Mouse (Mus musculus): ENCODE measurements around the gene Pltp. TPM values are rescaled to one million over a fixed set of nuclear protein-coding genes. Genes with fewer than 3 reads are reported as not detected.
"Not testable (repeated sequence)": the region's sequence is repeated elsewhere in the genome, so short reads cannot be mapped to it uniquely, and the experiment has no call there.

The Pltp gene
- total RNA-seq, 1 experiment from 2014 or later = 35.4 TPM

DNA sequence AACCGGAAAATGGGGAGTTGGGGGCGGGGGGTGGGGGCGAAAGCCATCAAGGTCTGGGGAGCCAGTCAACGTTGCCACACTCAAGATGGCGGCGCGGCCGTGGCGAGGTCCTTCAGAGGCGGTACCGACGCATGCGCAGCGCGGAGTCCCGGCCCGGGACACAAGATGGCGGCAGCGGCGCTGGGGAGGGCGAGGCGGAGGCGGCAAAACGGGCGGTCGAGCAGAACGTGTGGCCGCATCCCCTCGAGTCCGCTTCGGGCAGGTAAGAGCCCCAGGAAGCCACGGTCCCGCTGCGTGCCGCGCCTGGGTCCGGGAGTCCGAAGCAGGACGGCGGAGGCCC is 21.7 kb upstream of the Pltp start, which contains the start of gene Pcif1:
Gene Pcif1, plus strand, starts transcription at position 77 of the 340 bp plus-strand sequence.
- DNase-seq = peak; percentile 95

DNA sequence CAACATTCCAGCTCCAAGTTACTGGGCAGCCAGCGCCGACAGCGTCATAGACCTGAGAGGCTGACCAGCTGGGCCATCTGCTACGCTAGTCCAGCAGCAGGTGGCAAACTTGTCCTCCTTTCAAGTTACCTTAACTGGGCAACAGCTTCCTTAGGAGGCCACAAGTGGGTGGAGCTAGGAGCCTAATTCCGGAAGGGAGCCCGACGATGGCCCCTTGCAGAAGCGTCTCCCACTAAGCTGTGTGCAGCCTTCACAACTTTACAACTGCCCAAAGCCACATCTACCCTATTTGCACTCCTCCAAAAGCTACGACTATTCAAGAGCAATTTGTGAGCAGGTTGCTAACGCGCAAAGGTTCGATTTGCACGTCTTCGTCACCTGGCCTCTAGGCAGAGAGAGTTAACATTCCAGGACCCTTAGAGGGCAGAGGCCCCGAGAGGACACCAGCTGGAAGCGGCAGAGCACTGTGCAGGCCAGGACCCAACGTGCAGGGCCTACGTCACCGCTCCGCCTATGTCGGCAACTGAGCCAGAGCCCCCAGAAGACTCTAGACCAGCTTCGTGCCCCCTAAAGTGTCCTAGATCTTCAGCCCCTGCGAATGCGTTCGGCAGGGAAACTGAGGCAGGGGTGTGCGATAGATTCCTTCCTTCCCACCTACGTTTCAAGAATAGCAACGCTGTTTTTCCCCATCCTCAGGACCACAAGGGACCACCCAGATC is 21.2 kb upstream of the Pltp start:
- DNase-seq = peak; percentile 72

DNA sequence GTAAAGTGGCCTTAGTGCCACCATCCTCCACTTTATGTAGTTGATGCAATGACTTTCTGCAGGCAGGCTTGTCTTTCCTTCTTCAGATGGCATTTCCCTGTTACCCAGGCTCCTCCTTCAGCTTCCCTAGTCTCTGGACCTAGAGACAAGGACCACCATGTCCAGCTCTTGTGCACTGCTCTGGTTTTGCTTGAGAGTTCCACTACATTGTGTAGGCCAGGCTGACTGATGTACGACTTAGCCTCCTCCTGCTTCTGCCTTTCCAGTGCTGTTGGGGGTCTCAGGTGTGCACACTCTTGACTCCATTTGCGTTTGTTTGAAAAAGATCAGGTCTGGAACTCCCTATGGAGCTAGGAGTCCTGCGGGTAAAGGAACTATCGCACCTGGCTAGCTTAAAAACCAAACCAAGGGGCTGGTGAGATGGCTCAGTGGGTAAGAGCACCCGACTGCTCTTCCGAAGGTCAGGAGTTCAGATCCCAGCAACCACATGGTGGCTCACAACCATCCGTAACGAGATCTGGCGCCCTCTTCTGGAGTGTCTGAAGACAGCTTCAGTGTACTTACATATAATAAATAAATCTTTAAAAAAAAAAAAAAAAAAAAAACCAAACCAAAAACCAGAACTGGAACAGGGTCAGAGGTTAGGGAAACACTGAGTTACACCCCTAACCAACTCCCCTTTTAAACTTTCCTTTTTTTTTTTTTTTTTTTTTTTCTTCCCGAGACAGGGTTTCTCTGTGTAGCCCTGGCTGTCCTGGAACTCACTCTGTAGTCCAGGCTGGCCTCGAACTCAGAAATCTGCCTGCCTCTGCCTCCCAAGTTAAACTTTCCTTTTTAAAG is 20.1 kb upstream of the Pltp start:
- DNase-seq = not testable (repeated sequence)

DNA sequence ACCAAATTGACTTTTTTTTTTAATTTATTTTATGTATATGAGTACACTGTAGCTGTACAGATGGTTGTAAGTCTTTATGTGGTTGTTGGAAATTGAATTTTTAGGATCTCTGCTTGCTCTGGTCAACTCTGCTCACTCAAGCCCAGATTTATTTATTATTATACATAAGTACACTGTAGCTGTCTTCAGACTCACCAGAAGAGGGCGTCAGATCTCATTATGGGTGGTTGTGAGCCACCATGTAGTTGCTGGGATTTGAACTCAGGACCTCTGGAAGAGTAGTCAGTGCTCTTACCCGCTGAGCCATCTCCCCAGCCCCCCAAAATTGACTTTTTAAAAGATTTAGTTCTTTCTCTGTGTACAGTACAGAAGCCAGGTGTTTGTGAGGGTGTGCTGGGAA is 18.1 kb upstream of the Pltp start:
- not testable (repeated sequence) for DNase-seq

DNA sequence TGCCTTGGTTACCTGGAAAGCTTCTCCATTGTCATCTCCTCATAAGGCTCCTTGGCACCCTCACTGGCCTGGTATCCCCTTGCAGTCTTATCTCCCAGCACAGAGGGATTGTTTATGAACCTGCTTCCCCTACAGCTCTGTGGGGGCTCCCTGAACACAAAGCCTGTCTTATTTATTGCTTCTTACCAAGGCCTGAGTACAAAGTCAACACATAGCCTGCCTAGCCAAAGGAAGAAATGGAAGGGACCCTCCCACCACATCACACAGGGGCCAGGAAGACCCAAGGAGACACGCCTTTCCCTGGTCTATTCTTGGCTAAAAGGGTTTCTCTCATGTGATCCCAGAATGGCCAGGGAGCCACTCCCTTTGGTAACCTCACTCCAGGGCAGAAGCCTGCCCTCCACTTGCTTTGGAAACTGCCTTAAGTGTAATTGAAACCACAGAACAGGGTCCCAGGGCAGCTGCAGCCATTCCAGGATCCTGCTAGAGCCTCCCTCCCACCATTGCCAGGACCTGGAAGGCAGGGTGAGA is 16.8 kb upstream of the Pltp start:
- no peak for DNase-seq

DNA sequence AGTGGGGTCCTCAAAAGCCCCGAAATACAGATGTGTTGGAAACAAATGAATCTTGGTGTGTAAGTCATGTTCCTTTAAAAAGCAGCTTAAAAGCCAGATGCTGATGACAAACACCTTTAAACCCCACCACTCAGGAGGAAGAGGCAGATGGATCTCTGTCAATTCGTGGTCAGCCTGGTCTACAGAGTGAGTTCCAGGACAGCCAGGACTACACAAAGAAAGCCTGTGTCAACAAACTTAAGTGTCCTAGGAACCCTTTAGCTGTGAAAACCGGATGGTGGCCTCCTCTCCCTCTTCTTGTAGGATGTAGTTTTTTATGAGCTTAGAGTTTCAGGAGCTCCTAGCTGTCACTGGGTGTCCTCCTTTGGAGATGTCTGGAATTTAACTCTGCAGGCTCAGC is 16.1 kb upstream of the Pltp start:
- no peak for DNase-seq

DNA sequence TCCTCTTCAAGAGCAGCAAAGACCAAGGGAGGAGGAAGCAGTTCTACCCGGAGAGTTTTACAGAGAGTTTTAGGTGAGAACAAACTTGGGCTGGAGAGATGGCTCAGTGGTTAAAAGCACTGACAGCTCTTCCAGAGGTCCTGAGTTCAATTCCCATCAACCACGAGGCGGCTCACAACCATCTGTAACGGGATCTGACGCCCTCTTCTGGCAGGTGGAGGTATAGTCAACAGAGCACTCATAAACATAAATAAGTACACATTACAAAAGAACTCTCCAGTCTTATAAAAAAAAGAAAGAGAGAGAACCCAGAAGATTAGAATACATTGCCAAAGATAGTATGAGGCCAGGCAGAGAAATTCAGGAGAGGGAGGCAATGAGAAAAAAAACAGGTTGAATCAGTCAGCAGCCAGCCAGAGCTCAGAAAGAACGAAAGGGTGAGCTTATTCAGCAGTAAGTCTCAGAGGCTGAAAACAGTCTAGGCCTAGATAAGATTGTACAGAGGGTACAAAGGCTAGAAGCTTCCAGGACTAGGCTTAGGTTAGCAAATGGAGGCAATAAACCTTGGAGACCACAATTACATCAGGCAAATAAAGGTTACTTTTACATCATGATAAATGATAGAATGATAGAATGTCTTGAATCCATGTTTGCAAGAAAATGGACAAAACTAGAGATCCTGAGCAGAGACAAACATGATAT is 14.2 kb upstream of the Pltp start:
- DNase-seq = no peak

DNA sequence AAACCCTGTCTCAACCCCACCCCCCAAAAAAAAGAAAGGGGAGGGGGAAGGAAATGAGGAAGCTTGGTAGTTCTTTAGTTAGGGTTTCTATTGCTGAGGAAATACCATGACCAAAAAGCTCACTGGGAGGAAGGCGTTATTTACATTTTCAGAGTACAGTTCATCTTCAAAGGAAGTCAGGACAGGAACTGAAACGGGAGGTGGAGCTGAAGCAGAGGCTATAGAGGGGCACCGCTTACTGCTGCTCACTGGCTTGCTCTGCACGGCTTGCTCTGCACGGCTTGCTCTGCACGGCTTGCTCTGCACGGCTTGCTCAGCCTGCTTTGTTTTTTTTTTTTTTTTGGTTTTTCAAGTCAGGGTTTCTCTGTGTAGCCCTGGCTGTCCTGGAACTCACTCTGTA is 11.0 kb upstream of the Pltp start:
- no peak for DNase-seq

DNA sequence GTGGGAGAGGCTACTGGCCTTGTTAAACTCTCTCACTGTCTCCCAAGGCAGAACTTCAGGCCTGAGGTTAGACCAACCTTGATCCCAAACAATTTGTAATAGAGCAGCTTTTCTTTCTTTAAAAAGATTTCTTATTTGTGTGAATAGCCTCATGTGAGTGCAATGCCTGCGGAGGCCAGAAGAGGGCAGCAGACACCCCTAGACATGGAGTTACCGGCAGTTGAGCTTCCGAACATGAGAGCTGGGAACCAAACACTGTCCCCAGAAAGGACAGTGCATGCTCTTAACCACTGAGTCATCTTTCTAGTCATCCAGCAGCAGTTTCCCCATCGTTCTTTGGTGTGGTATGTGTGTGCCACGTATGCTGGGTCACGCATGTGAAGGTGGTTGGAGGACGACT is 10.1 kb upstream of the Pltp start:
- DNase-seq = no peak

DNA sequence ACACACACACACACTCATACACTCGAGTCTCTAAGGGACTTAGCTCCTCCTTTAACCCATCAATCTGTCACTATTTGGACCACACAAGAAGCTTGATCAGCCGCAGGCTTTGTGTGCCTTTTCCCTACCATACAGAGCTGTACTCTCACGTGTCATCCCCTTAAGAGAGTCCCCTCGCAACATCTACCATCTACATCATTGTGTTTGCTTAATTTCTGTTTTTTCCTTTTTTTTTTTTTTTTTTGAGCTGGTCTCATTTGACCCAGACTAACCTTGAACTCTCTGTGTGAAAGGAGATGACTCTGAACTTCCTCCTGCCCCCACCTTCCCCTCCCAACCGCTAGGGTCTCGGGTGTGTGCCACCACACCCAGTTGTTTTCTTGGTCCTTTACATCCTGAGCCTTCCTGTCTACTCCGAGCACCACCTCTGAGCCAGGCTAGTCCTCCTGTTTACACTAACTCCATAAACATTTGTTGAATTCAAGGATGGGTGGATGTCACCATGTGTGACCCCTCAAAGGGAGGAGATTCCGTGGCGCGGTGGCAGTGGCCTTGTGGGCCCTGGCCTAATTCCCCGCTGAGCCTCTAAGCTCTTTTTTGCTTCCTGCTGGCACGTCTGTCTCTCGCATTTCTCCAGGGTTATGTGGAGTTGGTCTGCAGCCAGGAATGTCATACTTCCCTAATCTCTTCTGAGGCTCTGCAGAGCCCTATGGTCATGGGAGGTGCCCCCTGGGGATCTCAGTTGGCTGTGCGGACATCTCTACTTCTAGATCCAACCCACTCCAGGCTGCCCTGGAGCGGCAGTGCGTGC is 9.4 kb upstream of the Pltp start:
- DNase-seq = peak; percentile 89

DNA sequence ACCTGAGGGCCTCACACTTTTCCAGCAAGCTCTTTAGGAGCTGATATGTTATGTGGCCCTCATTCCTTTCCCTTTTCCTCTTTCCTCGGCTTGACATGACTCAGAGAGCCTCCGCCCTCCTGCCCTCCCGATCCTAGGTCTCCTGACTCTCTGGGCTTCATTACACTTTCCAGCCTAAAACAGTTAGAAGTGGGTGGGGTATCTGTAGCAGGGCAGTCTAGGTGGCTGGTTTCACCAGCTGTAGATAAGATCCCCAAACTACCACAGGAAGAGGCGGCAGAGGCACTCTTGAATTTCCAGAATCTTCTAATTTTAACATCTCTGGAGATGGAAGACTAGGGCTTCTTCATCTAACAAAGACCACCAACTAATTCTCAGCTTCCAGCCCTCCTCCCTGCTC is 7.1 kb upstream of the Pltp start:
- DNase-seq = no peak

DNA sequence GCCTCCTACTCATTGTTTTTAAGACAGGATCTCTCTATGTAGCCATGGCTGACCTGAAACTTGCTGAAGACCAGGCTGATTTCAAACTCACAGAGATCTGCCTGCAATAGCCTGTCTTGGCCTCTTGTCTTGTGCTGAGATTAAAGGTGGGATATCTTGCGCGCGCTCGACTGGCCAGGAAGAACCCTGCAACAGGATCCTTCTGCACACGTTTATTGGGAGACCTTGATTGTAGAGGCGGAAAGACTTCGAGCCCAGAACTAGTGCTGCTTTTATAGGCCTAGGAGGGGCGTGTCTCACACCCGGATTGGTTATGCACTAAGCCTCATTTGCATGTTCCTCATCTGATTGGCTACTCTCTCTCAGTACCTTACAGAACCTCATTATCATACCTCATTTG is 5.9 kb upstream of the Pltp start:
- not testable (repeated sequence) for DNase-seq

DNA sequence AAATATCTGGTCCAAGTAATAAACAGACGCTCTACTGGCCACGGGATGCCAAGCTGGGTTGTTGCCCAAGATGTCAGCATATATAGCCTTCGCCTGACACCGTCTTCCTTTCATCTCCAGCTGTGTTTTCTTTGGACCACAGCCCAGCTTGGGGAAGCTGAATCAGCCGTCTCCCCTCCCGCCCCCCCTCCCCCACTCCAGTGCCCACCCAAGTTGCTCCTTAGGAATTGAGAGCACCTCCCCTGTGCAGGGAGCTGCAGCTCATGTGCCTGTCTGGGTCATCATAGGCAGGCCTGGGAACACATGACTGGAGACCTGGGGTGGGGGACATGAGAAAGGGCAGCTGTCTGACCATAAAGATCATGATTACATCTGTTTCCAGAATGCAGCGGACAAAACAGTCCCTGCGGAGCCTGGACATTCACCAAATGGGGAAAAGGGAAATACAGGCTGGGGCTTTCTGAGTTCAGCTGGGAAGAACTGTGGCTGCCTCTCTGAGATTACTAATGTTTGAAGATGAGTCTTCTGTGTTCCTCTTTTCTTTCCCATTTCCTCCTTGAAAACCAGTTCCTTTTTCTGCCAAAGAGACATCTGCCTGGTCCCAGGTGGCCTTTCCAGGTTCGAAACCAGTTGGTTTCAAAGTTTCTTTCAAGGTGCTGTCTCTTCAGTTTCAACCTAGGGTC is 4.8 kb upstream of the Pltp start:
- DNase-seq = peak; percentile 87

DNA sequence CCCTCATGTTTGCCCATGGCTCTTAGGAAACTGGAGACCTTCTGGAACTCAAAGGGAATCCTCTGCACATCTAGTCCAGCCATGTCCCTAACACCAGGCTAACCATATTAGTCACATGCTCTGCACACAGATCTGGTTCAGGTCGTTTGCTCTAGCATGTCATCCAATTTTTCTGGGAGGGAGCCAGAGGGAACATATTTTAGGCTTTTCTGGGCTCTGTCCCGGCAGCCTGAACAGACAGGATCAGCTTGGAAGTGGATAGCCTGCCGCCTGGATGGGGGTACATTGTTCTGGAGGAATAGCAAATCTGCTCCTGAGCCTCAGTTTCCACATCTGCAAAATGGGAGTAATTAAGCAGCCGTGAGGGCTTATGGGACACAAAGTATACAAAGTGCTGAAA is 3.6 kb upstream of the Pltp start:
- DNase-seq = no peak

DNA sequence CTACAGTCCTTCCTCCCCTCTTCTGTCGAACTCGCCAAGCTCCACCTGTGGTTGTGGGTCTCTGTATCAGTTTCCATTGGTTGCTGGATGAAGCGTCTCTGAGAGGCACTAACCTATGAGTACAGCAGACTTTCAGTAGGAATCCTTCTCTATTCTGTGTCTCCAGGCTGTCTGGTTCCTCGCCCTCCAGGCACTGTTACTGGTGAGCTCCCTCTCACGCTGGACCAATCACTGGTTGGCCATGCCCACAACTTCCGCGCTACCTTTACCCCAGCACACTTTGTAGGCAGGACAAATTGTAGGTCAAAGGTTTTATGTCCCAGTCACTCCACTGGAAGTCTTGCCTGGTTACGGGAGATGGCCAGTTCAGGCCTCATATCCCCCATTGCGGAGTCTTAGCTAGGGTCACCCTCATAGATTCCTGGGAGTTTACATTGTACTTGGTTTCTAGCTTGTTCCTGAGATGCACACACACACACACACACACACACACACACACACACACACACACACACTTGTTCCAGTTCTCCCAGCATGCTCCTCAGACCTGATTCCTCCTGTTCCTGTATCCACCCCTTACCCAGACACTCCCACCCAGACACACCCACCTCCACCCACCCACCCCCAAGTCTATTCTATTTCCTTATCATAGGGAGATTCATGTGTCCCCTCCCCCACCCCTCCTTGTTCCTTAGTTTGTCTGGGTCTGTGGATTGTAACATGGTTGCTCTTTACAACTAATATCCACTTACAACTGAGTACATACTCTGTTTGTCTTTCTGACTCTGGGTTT is 2.3 kb upstream of the Pltp start:
- peak; percentile 48 for DNase-seq

DNA sequence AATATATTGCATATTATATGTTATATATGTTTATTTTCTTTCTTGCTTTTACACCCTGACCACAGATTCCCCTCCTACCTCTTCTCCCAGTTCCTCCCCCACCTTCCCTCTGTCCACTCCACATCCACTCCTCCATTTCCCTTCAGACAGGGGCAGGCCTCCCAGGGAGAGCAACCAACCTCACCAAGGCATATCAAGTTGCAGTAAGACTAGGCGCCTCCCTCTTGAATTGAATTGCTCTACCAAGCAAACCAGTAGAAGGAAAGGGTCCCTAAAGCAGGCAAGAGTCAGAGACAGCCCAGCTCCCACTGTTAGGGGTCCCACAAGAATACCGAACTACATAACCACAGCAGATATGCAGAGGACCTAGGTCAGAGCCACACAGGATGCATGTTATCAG is 1.6 kb upstream of the Pltp start:
- DNase-seq = no peak

DNA sequence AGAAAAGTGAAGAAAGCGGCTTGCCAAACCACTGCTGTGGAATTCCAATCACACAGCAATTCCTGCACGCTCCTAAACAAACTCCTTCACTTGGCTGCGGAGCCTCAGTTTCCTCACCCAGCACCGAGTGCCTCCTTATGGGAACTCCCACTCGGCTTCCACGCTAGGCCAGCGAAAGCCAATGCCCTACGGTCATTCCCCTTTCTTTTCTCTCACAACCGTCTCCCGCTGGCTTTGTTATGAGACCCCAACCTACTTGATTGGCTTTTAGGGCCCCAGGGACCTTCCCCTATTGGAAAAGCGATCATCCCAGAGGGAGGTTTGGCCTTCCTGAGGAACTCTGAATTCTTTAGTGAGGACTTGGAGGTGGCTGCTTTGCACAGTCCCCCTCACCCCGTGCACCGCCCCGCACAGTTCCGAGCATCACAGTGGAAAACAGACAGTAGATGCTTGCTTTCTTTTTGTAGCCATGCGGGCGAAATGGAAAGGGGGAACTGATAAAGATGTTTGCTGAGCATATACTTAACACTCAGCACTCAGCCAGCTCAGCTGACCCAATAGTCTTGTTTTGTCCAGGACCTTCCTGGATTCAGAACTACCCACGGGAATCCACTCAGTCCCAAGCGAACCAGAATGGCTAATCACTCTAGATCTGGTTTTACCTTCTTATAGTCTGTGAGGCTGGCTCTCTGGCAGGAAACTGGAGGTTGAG is 487 bp upstream of the Pltp start:
- no peak for DNase-seq

DNA sequence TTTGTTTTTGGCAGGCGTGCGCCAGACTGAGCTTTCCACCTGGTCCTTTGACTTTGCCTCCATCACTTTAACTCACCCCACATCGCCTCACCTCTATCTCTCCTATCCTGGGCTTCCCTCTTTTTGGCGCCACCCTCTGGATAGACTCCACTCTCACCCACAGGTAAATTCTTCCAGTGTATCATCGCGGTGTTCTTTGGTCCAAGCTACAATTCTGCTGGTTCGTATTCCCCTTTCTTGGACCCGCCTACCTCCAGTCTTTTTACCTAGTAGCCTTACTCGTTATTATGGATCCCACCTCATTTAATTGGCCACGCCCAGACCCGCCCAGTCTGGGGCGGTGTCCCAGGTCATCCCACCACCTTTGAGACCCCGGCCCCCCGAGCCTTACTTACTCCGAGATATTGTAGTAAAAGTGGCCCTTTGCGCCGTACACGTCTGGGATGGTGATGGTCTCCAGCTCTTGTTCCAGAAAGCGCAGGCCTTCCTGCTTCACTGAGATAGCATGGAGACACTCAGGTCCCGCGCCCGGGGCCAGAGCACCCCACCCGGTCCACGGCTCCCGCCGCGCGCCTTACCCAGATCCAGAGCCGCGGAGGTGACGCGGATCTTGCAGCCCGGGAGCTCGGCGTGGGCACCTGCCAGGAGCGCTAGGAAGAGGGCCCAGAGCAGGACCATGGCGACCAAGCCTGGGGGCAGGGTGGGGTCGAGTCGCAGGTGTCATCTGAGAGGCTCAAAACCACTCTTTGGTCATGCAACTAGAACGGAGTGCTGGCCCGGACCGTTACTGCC is 1.0 kb downstream of the Pltp start:
- peak; percentile 33 for DNase-seq

DNA sequence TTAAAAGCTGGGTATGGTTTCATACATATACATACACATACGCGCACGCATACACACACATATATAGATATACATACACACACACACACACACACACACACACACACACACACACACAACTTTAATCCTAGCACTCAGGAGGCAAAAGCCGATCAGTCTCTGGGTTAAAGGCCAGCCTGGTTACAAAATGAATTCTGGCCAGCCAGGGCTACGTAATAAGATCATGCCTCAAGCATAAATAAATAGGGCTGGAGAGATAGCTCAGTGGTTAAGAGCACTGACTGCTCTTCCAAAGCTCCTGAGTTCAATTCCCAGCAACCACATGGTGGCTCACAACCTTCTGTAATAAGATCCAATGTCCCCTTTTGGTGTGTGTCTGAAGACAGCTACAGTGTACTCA is 1.9 kb downstream of the Pltp start:
- DNase-seq = not testable (repeated sequence)
